Mouse (Mus musculus): ENCODE measurements around the gene Hnrnph2.

The Hnrnph2 gene

DNA sequence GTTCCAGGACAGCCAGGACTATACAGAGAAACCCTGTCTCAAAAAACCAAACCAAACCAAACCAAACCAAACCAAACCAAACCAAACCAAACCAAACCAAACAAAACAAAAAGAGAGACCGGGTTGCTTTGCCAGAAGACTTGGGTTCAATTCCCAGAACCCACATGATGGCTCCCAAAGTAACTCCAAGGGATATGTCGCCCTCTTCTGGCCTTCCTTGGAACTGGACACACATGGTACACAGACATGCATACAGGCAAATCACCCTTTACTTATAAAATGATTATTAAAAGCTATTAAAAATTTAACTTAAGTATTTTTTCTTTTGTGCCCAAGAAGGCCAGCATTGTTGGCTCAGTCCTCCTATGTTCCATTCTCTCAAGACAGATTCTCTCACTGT is 13.3 kb downstream of the Hnrnph2 start:
- DNase-seq (ENCODE audit: low read depth, low spot score), result no peak

DNA sequence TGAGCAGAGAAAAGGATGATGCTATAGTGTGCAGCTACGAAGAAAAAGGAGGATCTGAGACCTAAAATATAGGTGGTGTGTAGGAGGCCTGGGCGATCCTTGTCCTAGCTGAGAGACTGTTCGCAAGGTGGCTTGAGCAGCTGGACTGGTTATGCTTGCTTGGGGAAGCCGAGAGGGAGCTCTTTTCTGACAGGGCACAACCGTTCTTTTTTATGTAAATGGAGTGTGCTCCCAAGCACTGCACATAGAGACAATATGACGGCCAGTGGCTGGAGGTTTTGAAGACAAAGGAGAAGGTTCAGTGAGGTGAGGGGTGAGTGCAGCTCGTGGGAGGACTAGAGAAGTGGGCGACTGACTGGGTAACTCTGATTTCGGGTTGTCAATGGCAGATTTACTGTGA is 18.7 kb downstream of the Hnrnph2 start:
- DNase-seq (ENCODE audit: low read depth, low spot score), result no peak

DNA sequence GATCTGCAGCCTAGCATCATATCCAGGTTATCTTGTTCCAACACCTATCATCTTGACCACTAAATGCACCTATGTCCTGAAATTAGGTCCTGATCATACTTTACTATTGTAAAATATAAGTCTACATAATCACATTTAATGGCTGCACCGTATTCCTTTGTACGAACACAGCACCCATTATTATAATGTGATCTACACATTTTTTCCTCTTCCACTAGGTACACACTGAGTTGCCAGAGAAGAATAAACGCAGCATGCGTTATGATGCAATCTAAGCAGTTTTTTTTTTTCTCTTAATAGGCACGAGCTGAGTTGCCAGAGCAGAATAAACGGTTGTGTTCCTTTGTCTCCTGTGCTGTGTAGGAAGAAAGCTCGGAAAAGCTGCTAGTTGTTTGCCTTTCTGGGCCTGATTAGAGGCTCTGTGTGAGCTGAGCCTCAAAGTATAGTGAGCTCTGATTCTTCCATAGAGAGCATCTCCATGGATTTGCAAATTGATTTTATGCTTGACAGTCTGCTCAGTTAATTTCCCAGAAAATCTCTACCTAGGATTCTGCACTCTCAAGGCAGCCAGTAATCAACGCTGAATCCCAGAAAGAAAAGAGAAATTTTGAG is 19.4 kb downstream of the Hnrnph2 start:
- no peak for DNase-seq (ENCODE audit: low read depth, low spot score)

DNA sequence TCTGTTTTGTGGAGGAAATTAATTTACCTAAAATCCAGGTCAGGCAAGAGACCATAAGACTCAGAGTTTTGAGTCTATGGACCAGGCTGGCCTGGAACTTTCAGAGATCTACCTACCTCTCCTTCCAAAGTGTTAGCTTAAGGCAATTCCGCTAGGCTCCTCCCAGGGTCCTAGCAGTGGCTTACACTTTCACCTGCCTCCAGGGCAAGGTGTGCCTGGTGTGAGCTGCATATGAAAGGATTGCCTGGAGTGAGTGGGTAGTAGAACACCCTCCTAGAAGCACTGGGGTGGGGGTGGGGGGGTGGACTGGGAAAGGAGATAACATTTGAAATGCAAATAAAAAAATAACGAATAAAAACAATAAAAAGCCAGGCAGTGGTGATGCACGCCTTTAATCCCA is 20.7 kb downstream of the Hnrnph2 start:
- no peak for DNase-seq (ENCODE audit: low read depth, low spot score)

DNA sequence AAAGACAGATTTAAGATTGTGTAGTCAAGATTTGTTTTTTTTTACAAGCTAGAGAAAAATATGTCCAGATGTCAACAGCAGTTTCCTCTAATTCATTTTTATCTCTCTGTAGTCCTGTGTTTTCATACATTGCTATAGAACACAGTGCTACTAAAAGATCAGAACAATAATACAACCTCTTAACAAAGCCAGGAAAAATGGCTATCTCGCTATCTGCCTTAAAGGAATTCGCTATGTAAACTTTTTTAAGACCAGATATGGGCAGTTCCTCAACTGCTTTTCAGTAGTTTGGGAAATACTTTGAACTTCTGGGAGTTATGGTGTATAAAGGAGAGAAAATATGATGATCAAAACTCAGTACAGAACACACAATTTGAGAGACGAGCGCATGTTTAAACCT is 22.4 kb downstream of the Hnrnph2 start:
- no peak for DNase-seq (ENCODE audit: low read depth, low spot score)

DNA sequence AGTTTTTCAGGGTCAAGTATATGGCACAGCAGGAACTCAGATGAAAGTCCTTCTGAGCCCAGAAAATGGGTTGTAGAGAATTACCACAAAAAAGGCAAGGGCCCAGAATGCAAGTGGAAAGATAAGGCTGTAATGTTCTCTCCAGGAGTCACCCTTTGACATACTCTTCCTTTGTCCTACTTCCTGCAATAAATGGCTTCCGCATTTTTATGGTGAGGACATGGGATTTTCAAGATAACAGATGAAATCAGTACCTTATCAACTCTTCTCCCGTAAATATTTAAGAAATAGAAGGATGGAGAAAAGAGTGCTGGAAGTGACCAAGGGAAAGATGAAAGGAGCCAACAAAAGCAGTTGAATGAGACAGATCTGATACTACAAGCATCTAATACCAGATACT is 27.2 kb downstream of the Hnrnph2 start:
- no peak for DNase-seq (ENCODE audit: low read depth, low spot score)

DNA sequence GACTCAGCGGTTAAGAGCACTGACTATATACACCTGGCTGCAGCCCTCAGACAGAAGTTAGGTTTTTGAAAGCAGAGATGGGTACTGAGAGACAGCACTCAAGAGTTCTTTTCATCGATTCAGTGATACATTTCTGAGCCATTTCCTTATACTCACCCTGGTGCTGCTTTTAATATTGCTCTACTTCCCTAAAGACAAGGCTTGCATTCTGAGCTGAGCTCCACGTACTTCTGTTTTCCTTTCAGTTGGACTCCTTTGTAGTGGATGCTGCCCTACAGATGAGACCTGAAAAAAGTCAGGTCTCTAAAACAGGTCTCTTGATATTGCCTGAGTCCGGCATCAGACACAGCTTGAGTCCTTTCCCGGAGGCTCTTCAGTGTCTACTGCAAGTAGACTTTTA is 31.7 kb downstream of the Hnrnph2 start:
- no peak for DNase-seq (ENCODE audit: low read depth, low spot score)

DNA sequence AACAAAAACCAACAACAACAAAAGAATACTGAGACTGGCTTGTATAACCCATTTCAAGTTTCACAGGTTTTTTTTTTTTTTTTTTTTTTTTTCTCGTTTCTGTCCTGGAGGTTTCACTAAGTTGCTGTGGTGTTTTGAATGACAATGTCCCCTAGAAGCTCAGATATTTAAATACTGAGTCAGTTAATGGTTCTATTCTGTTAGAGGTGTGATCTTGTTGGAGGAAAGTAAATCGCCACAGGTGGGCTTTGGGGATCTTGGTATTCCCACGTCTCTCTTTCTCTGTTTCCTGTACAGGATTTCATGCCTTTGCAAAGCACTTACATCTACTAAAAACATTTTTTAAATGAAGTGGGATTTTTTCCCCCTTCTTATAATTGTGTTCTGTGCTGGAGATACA is 34.1 kb downstream of the Hnrnph2 start:
- DNase-seq (ENCODE audit: low read depth, low spot score), result no peak

DNA sequence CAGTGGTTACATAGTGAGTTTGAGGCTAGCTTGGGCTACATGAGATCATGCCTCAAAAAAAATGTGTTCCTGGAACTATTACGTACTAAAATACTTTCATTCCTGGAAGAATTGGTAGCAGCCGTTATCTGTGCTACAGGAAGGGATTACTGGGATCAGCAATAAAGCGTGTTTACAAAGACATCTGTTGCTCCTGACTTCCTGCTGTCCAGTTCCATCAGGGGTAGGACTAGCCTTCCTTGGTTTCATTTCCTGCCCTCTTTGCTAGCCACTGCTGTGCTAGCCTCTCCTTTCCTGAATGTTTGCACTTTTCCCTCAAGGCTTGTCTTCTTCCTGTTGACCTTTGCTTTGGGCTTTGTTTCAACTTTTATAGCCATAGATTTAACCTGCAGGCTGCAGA is 34.9 kb downstream of the Hnrnph2 start:
- no peak for DNase-seq (ENCODE audit: low read depth, low spot score)

DNA sequence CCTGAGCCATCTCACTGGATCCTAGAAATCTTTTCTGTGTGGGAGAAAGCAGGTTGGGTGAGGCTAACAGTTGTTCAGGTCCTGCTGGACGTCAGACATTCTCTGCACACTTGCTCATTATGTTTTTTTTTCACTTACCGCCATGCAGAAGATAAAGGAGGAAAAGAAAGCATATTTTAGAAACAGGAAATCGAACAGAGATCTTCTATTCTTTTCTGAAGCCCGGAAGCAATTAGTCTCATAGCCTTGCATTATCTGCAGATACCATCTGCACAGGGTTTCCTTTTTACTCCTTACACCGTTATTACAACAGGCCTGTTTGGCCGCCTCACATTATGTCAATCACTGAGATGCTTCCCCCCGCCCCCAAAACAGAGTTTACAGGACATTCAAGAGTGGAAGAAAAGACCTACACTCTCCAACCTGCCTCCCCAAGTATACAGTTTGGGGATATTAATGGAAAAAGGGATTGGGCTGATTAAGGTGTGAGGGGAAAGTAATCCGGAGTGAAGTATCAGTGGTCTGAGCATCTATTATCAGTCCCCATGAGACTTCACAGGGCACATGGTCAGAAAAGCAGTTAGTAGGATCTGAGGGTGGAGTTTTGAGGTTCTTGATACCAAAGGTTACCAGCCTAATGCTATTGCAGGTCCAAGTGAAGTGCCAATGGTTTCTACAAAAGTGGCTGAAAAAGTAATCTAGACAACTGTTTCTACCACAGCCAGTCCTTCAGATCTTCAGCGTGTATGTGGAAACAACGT is 40.2 kb downstream of the Hnrnph2 start:
- no peak for DNase-seq (ENCODE audit: low read depth, low spot score)

DNA sequence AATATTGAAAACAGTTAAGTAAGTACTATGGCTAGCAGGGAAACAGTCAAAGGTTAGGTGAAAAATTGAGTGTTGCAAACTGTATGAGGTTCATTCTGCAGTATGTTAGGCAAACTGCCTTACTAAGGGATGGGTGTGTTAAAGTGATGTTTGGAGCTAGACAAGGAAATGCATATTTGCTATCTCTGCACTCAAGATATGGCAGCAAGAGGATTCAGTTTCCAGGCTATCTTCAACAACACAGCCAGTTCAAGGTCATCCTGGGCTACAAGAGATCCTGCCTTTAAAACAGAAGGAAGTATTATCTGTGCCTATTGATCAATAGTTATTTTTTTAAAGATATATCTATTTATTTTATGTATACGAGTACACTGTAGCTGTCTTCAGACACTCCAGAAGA is 45.4 kb downstream of the Hnrnph2 start:
- DNase-seq (ENCODE audit: low read depth, low spot score), result no peak

DNA sequence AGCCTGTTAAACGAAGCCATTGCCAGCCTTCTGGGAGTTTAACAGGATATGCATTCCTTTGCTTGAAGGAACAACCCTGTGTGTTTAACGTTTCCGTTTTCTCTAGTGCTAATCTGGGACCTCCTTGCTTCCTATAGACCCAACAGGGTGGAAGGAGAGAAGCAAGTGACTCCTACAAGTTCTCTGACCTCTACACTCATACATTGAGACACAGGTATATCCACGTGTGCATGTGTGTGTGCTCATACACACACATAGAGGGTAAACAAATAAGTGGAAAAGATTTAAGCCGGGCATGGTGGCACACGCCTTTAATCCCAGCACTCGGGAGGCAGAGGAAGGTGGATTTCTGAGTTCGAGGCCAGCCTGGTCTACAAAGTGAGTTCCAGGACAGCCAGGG is 46.4 kb downstream of the Hnrnph2 start:
- no peak for DNase-seq (ENCODE audit: low read depth, low spot score)

DNA sequence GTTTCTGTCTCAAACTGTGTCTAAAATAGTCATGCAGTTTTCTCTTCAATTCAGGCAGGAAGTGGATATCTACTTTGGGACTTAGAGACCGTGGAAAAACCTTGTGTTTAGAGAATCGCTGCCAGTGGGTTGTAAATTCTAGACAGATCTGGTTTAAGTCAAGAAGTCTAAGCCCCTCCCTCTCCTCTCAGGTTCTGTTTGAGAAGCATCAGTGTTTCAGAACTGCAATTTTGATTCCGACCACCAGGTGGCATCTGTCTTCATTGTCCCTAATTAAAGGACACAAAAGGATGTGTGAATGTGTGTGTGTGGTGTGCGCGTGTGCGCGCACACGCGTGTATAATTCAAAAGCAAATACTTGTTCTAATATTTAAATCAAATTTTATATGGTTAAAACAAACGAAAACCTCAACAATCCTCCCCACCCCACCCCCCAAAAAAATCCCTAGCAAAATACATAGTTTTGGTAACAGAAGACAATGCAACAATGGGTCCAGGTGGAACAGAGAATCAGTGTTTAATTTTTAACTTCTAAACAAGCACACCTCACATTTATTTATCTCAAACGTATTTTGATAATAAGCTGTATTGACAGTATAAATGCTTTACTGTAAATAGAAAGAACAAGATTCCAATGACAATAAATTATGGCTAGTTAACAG is 47.2 kb downstream of the Hnrnph2 start:
- DNase-seq (ENCODE audit: low read depth, low spot score), result peak; percentile 88

DNA sequence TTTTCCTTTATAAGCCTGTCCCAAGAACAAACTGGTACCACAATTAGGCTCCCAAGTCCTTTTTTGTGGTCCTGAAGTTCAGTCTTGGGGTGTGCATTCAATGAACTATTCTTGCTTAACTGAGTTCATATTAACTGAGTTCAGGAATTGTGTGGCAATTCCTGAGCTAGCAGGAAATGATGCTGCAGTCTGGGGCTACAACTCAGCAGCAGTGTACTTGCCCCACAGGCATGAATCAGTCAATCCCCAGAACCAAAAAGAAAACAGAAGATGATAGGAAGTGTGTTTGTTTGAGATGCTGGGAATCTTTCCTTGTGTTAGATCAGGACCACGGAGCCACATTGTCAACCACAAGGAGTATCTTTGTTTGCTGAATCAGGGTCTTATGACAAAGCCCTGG is 51.1 kb downstream of the Hnrnph2 start:
- no peak for DNase-seq (ENCODE audit: low read depth, low spot score)
